Mouse (Mus musculus): Measurements from ENCODE around the gene Slc52a3.
"Not testable (repeated sequence)": the region's sequence is repeated elsewhere in the genome, so short reads cannot be mapped to it uniquely, and the experiment has no call there.

Slc52a3 gene

GRCm38 (mm10) chr2:151972880-151973594 is 23.3 kb upstream of the Slc52a3 start:
- no peak for ATAC-seq (ENCODE audit: insufficient number of reproducible peaks, low FRiP score, low TSS enrichment)

GRCm38 (mm10) chr2:151973595-151974562 is 22.4 kb upstream of the Slc52a3 start:
- ATAC-seq (ENCODE audit: insufficient number of reproducible peaks, low FRiP score, low TSS enrichment), result no peak

DNA sequence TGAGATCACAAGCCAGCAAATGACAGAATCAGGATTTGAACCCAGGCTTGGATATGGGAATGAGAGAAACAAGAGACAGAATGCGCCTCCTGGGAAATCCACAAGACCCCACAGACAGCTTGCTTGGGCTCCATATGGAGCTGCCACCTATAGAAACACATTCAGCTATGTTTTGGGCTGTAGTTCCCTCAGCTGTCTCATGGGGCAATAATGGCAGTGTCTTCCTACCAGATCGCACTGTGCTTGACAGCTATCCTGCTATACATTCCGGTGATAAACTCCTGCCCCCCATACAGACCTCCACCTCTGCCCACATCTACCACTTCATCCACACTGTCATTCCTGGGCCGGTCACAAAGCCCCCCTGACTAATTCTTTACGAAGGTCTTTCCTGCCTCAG is 21.0 kb upstream of the Slc52a3 start:
- no peak for ATAC-seq (ENCODE audit: insufficient number of reproducible peaks, low FRiP score, low TSS enrichment)

- no peak for ATAC-seq (ENCODE audit: insufficient number of reproducible peaks, low FRiP score, low TSS enrichment)
Observed at GRCm38 (mm10) chr2:151976067-151976466, 20.2 kb upstream of the Slc52a3 start.

DNA sequence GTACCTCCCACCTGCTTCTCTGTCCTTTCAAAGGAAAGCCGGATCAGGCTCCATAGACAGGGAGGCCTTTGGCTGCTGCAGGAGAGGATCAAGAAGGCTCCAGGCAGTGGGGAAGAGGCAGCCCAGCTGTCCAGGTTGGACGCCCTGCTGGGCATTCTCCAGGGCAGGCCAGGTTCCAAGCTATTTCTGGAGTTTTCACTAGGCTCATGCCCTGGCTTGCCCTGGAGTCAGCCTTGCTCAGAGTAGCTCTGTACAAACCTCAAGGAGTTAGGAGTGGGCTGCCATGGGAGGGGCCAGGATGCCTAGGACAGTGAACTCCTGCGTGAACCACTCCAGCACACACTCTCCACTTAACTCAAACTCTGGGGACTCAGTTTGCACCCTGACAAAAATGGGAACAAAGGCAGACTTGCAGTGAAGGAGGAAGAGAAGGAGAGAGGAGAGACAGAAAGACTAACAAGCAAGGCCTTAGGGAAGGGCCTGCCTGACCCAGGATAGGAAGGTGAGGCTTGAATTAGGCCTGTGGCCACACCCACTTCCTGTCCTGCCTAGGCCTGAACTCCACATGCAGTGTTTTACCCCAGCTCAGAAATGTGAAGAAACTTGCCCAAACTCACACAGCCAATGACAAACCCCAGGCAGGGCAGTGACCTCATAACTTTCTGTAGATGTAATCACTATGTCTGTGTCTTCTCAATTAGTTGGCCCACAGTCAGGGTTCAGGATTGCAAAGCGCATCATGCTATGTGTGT is 18.4 kb upstream of the Slc52a3 start:
- ATAC-seq (ENCODE audit: insufficient number of reproducible peaks, low FRiP score, low TSS enrichment), result peak; percentile 41

GRCm38 (mm10) chr2:151978494-151978893 is 17.8 kb upstream of the Slc52a3 start:
- no peak for ATAC-seq (ENCODE audit: insufficient number of reproducible peaks, low FRiP score, low TSS enrichment)

DNA sequence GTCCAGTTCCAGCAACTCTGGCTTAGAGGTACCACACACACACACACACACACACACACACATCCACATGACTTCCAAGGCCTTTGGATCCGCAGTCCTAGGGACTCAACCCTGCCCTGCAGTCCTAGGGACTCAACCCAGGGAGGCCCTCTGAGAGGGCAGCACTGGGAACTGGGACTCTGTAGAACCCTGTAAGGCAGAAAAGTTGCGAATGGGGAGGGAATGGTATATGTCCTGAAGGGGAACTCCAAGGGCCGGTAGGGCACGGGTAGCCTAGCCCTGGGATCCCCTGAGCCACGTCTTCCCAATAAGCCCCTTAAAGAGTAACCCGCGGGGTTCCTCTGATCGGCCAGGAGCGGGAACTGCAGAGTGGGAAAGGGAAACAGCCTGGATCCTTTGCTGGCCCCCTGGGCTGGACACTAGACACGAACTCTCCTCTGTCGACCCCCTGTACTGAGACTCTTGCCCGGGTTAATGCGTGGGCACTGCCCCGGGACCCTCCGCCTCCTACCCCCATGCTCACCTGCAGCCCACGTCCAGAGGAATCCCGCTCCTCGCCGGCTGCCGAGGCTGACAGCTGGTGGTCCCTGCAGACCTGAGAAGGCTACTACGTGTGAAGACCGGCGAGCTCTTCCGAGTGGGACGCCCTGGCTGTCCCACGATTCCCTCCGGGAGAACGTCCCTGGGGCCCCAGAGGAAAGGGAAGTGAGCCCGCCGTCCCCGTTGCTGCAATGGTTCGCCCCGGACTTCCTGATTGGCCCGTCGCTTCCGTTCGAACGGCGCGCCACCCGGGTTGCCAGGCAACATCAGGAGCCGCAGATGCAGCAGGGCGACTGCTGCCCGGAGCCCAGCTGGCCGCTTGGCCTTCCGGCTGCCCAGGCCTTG is 16.6 kb upstream of the Slc52a3 start, which contains the start of gene Fam110a:
Fam110a (minus strand) TSS at position 750 of the 885 bp plus-strand sequence.
- ATAC-seq (ENCODE audit: insufficient number of reproducible peaks, low FRiP score, low TSS enrichment), result peak; percentile 85

DNA sequence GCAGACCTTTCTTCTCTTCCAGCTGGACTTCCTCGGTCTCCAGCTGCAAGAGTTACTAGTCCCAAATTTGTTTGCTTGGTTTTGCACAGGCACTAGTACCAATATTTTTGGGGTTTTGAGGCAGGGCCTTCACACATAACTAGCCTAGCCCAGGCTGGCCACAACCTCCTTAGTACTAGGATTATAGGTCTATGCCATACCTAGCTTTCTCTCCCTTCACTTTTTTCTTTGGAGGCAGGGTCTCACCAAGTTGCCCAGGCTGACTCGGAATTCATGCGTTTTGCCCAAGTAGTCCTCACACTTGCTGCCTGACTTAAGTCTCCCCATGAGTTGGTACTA is 16.0 kb upstream of the Slc52a3 start:
- no peak for ATAC-seq (ENCODE audit: insufficient number of reproducible peaks, low FRiP score, low TSS enrichment)

- no peak for ATAC-seq (ENCODE audit: insufficient number of reproducible peaks, low FRiP score, low TSS enrichment)
Observed at GRCm38 (mm10) chr2:151981268-151981667, 15.0 kb upstream of the Slc52a3 start.

- ATAC-seq (ENCODE audit: insufficient number of reproducible peaks, low FRiP score, low TSS enrichment), result no peak
Observed at GRCm38 (mm10) chr2:151982476-151982875, 13.8 kb upstream of the Slc52a3 start.

GRCm38 (mm10) chr2:151984019-151984418 is 12.3 kb upstream of the Slc52a3 start:
- no peak for ATAC-seq (ENCODE audit: insufficient number of reproducible peaks, low FRiP score, low TSS enrichment)

GRCm38 (mm10) chr2:151985426-151986172 is 10.7 kb upstream of the Slc52a3 start:
- no peak for ATAC-seq (ENCODE audit: insufficient number of reproducible peaks, low FRiP score, low TSS enrichment)

DNA sequence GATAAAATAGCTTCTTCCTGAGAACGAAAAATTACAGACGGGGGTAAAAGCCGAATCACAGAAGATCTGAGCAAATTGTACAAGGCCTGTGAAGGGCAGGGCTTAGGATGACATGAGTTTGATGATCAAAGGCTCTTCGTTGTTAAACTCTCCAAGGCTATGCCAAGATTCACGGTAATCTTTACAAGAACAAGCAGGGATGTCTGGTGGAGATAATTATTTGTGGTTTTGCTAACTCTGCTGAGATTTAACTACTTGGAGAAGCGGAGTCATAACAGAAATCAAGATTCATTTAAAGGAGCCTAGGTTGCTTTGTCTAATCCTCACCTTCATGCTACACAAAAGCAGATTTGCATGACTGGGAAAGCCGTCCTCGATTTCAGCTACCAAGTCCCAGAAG is 9.4 kb upstream of the Slc52a3 start:
- ATAC-seq (ENCODE audit: insufficient number of reproducible peaks, low FRiP score, low TSS enrichment), result no peak

DNA sequence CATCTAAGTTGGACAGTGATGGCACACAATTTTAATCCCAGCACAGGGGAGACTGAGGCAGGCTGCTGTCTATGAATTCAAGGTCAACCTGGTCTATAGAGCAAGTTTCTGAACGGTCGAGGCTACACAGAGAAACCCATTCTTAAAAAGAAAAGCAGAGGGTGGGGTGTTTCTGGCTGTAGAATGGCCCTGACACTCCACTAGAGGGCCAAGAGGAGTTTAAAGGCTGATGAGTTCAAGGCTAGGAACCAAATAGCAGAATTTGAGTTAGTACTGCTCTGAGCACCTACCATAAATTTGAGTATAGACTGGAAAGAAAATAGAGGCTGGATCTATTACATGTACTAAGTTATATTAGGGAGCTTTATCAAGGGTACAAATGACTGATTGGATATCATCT is 7.3 kb upstream of the Slc52a3 start:
- no peak for ATAC-seq (ENCODE audit: insufficient number of reproducible peaks, low FRiP score, low TSS enrichment)

- peak; percentile 38; the same call in 1 of the 2 replicates for ATAC-seq (ENCODE audit: insufficient number of reproducible peaks, low FRiP score, low TSS enrichment)
Observed at GRCm38 (mm10) chr2:151990985-151991394, 5.3 kb upstream of the Slc52a3 start.

DNA sequence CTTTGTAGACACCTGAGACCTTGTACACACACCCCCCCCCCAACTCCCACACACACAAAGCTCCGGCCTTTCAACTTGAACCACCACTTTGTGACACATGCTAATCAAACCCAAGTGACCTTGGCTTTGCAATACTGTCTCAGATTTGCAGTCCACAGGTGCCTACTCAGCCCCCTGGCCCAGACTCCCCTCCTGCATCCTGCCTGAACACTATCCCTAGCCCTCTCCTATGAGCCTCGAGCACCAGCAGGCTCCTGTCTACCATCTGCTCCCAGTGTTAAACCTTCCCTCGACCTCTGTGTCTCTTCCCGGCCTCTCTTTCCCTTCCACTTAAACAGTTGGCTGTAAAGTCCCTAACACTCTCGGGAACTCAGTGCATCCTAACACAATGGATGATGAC is 4.9 kb upstream of the Slc52a3 start:
- no peak for ATAC-seq (ENCODE audit: insufficient number of reproducible peaks, low FRiP score, low TSS enrichment)

- ATAC-seq (ENCODE audit: insufficient number of reproducible peaks, low FRiP score, low TSS enrichment), result no peak
Observed at GRCm38 (mm10) chr2:151994350-151995122, 1.8 kb upstream of the Slc52a3 start.

DNA sequence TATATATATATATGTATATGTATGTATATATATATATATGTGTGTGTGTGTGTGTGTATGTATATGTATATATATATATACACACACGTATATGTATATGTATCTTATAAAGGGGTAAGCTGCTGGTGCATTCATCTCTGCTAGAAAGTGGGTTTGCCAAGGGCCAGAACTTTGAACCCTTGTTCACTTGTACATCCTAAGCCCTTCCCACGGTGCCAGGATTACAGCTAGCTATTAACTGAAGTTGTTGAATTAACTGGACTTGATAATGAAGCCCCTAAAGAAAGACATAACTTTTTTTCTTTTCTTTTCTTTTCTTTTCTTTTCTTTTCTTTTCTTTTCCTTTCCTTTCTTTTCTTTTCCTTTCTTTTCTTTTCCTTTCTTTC is 872 bp downstream of the Slc52a3 start:
- ATAC-seq (ENCODE audit: insufficient number of reproducible peaks, low FRiP score, low TSS enrichment), result not testable (repeated sequence)
